Mouse (Mus musculus) midbrain, embryonic 15.5 days (tissue): ENCODE results near the gene Adra2b. TPM values are rescaled to one million over a fixed set of nuclear protein-coding genes. Genes with fewer than 3 reads are reported as not detected.

Experiments
- ATAC-seq: fragments of 200-750 bp; cut with Nextera tagmentation; replicated peaks from 2 replicates; pipeline ENCODE4 v1.8.0; 2017; ENCODE audit warnings: moderate TSS enrichment
- H3K27ac ChIP-seq: fragments of 300-500 bp; sonication (generic); 2 replicates; pipeline ENCODE4 v1.5.1; 2015; ENCODE audit warnings: mild to moderate bottlenecking, inconsistent platforms
- H3K27me3 ChIP-seq: fragments of 300-500 bp; sonication (generic); replicated peaks from 2 replicates; pipeline ENCODE4 v1.6.1; 2015; ENCODE audit warnings: inconsistent platforms
- H3K36me3 ChIP-seq: fragments of 300-500 bp; sonication (generic); replicated peaks from 2 replicates; pipeline ENCODE4 v1.6.1; 2015; ENCODE audit warnings: inconsistent platforms
- H3K4me1 ChIP-seq: fragments of 300-500 bp; sonication (generic); 2 replicates; pipeline ENCODE4 v1.6.1; 2015; ENCODE audit warnings: inconsistent platforms
- H3K4me2 ChIP-seq: fragments of 300-500 bp; sonication (generic); 2 replicates; pipeline ENCODE4 v1.6.1; 2015; ENCODE audit warnings: inconsistent platforms, mild to moderate bottlenecking, moderate library complexity
- H3K4me3 ChIP-seq: fragments of 300-500 bp; sonication (generic); 2 replicates; pipeline ENCODE4 v1.5.1; 2015; ENCODE audit warnings: mild to moderate bottlenecking, inconsistent platforms
- H3K9ac ChIP-seq: fragments of 300-500 bp; sonication (generic); 2 replicates; pipeline ENCODE4 v1.6.1; 2015; ENCODE audit warnings: mild to moderate bottlenecking, inconsistent platforms
- H3K9me3 ChIP-seq: fragments of 300-500 bp; sonication (generic); 2 replicates; pipeline ENCODE4 v1.6.1; 2016; ENCODE audit warnings: inconsistent platforms
- WGBS: fragments of 180-500 bp; shearing (Covaris S2); methylation state at CpG from one replicate; pipeline ENCODE4 v1.1.7; 2015; ENCODE audit warnings: mixed read lengths; 5-methylcytosine and 5-hydroxymethylcytosine counted together
- polyA plus RNA-seq: library from polyadenylated mRNA; unstranded; fragments of >200 nt; fragmentation: Nextera tagmentation; extraction: Ambion mirVana; gene quantifications from 2 replicates; pipeline ENCODE4 v1.2.1, GENCODE M21; 2015

Gene Adra2b
- polyA plus RNA-seq, 1 experiment from 2014 or later = 0.19 TPM

- peaks cover 34% of the 10 kb centered on the region for H3K27me3 ChIP-seq
- H3K27ac ChIP-seq = no peak overlapping the region
- no peak overlapping the region for H3K4me3 ChIP-seq
- peaks cover 12% of the 10 kb centered on the region for H3K4me1 ChIP-seq
- H3K9ac ChIP-seq = no peak overlapping the region
- no peak for ATAC-seq
- 78% methylated on average over 14 of the region's 14 CpGs for WGBS
- no peaks in the 10 kb centered on the region for H3K36me3 ChIP-seq
- H3K4me2 ChIP-seq = no peak overlapping the region
- no peaks in the 10 kb centered on the region for H3K9me3 ChIP-seq
Observed at GRCm38 (mm10) chr2:127332807-127333570, 30.0 kb upstream of the Adra2b start.

DNA sequence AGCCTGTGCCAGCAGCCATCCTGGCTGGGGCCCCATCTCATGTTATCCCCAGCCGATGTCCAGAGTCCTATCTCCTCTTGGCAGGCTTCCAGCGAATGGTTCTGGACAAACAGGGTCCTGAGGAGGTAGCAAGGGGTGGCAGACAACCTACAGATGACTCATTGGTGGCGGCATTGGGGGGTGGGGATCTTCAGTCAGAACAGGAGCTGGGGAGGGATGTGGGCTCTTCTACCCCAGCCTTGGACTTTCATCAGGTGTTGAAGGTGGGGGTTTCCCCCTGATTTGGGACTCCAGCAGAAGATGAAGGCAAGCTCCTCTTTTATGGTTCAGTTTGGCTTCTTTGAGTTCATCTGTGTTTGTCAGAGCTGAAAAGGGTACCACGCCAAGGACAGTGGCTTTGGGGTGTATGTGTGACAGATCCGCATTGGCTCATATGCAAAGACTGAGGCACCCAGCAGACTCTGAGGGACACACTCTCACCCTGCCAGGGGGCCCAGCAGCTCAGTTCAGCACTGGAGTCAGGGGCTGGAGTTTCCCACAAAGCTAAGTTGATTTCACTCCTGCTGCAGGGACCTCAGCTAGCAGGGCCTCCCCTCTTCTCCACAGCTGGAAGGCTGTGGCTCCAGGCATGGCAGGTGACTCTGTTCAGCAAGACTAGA lies 28.9 kb upstream of the Adra2b start:
- Histone ChIP-seq H3K27me3 (peaks cover 34% of the 10 kb centered on the region), H3K4me1 (peaks cover 12% of the 10 kb centered on the region), H3K36me3 (no peaks in the 10 kb centered on the region), H3K4me3 (no peak overlapping the region), H3K9ac (no peak overlapping the region), H3K4me2 (no peak overlapping the region), H3K27ac (no peak overlapping the region), H3K9me3 (no peaks in the 10 kb centered on the region)
- WGBS = 75% methylated on average over 5 of the region's 5 CpGs
- ATAC-seq = no peak

- H3K9ac ChIP-seq = no peak overlapping the region
- H3K27me3 ChIP-seq = peaks cover 34% of the 10 kb centered on the region
- 47% methylated on average over 11 of the region's 11 CpGs for WGBS
- no peaks in the 10 kb centered on the region for H3K9me3 ChIP-seq
- peaks cover 12% of the 10 kb centered on the region for H3K4me1 ChIP-seq
- no peak overlapping the region; the same call in 1 of the 2 replicates for H3K4me2 ChIP-seq
- no peak overlapping the region for H3K27ac ChIP-seq
- ATAC-seq = no peak
- H3K36me3 ChIP-seq = no peaks in the 10 kb centered on the region
- H3K4me3 ChIP-seq = no peak overlapping the region
Observed at GRCm38 (mm10) chr2:127335078-127335541, 27.9 kb upstream of the Adra2b start.

DNA sequence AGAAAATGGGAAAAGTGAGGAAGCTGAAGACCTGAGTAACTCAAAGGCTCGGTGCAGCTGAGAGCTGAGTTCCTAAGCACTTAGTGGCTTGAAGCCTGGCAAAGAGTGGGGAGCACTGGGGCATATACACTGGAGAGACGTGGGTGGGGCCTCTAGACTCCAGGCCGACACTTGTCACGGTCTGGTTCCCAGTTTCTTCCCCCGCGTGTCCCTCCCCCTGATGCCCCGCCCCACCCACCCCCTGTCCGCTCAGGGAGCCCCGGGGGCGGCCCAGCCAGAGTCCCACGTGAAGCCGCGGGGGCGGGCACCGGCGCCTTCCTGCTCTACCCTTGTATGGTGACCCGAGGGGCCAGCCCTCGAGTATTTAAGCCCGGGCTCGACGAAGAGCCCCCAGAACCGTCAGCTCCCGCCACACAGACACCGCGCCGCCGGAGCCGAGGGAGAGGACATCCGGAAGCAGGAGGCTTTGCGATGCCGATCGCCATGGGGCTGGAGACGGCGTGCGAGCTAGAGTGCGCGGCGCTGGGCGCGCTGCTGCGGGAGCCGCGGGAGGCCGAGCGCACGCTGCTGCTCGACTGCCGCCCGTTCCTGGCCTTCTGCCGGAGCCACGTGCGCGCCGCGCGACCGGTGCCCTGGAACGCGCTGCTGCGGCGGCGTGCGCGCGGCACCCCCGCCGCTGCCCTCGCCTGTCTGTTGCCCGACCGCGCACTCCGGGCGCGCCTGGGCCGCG lies 27.1 kb upstream of the Adra2b start, which contains the start of gene Dusp2:
Gene Dusp2, plus strand, starts transcription at position 393 of the 730 bp plus-strand sequence.
- Histone ChIP-seq H3K4me3 (peak within 1 kb of the TSS; percentile 58), H3K27me3 (peaks cover 34% of the 10 kb centered on the region), H3K36me3 (no peaks in the 10 kb centered on the region), H3K27ac (no peak within 1 kb of the TSS), H3K4me2 (peak within 1 kb of the TSS; percentile 92), H3K9ac (peak within 1 kb of the TSS; percentile 66), H3K4me1 (peaks cover 12% of the 10 kb centered on the region), H3K9me3 (no peaks in the 10 kb centered on the region)
- under 1% methylated on average over 75 of the region's 76 CpGs for WGBS
- ATAC-seq = peak; percentile 86

- H3K36me3 ChIP-seq = no peaks in the 10 kb centered on the region
- peaks cover 34% of the 10 kb centered on the region for H3K27me3 ChIP-seq
- H3K27ac ChIP-seq = no peak overlapping the region
- peak overlapping the region; percentile 92 for H3K4me2 ChIP-seq
- H3K9me3 ChIP-seq = no peaks in the 10 kb centered on the region
- peaks cover 12% of the 10 kb centered on the region for H3K4me1 ChIP-seq
- 6% methylated on average over 33 of the region's 33 CpGs for WGBS
- H3K9ac ChIP-seq = peak overlapping the region; percentile 66
- no peak for ATAC-seq
- peak overlapping the region; percentile 58 for H3K4me3 ChIP-seq
Observed at GRCm38 (mm10) chr2:127336497-127336832, 26.5 kb upstream of the Adra2b start.

DNA sequence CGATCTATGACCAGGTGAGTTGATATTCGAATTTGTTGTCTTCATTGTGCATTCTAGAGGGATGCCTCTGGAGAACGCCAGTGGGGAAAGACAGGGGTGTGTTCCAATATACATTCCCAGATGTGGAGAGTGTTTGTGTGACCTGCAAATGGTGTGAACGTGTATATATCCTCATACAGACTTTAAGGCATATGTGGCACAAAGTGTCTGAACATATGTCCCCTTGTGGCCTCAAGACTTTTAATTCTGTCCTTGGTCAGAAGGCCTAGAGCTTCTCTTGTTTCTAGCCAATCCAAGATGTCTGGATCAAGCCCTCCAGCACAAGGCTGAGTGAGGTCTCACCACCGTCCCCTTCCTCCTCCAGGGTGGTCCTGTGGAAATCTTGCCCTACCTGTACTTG lies 26.1 kb upstream of the Adra2b start:
- H3K4me3 ChIP-seq = peak overlapping the region; percentile 58
- no peaks in the 10 kb centered on the region for H3K9me3 ChIP-seq
- H3K4me1 ChIP-seq = peaks cover 12% of the 10 kb centered on the region
- peaks cover 34% of the 10 kb centered on the region for H3K27me3 ChIP-seq
- peak overlapping the region; percentile 92 for H3K4me2 ChIP-seq
- H3K36me3 ChIP-seq = no peaks in the 10 kb centered on the region
- no peak overlapping the region for H3K27ac ChIP-seq
- H3K9ac ChIP-seq = peak overlapping the region; percentile 66
- no peak for ATAC-seq
- 46% methylated on average over 5 of the region's 5 CpGs for WGBS

GRCm38 (mm10) chr2:127337531-127337930 lies 25.5 kb upstream of the Adra2b start:
- H3K9me3 ChIP-seq = no peaks in the 10 kb centered on the region
- 0 out of 2 replicates have a peak overlapping the region, but pooled peaks have one; percentile 58 for H3K4me3 ChIP-seq
- no peaks in the 10 kb centered on the region for H3K36me3 ChIP-seq
- no peak overlapping the region for H3K9ac ChIP-seq
- H3K27ac ChIP-seq = no peak overlapping the region
- WGBS = 72% methylated on average over 11 of the region's 11 CpGs
- H3K4me1 ChIP-seq = peaks cover 12% of the 10 kb centered on the region
- H3K27me3 ChIP-seq = peaks cover 34% of the 10 kb centered on the region
- 0 out of 2 replicates have a peak overlapping the region, but pooled peaks have one; percentile 92 for H3K4me2 ChIP-seq
- no peak for ATAC-seq

- Histone ChIP-seq H3K4me1 (peaks cover 12% of the 10 kb centered on the region), H3K27me3 (peaks cover 34% of the 10 kb centered on the region), H3K36me3 (no peaks in the 10 kb centered on the region), H3K27ac (no peak overlapping the region), H3K9ac (no peak overlapping the region), H3K4me3 (no peak overlapping the region), H3K4me2 (no peak overlapping the region), H3K9me3 (no peaks in the 10 kb centered on the region)
- ATAC-seq = no peak
- WGBS = 70% methylated on average over 7 of the region's 7 CpGs
Observed at GRCm38 (mm10) chr2:127338012-127338411, 25.0 kb upstream of the Adra2b start.

DNA sequence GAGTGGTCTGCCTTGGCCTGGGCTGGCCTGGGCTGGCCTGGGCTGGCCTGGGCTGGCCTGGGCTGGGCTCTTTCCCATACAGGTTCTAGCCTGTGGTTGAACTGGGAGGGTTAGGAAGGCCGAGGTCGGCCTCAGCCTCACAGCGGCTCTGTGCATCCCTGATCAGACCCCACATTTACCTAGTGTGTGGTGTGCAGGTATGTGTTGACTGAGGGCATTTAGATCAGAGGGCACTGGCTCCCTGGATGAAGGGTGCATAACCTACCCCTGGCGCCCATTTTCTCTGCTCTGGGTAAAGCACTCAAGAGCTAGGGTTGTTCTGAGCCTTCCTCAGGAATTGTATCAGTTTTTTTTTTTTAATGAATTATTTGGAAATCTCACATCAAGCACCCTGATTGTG lies 24.6 kb upstream of the Adra2b start, which contains the start of gene Astl:
Gene Astl, plus strand, starts transcription at position 224 of the 400 bp plus-strand sequence.
- no peak within 1 kb of the TSS for H3K4me2 ChIP-seq
- H3K9ac ChIP-seq = no peak within 1 kb of the TSS
- no peaks in the 10 kb centered on the region for H3K36me3 ChIP-seq
- no peak within 1 kb of the TSS for H3K4me3 ChIP-seq
- H3K27ac ChIP-seq = no peak within 1 kb of the TSS
- no peak for ATAC-seq
- peaks cover 12% of the 10 kb centered on the region for H3K4me1 ChIP-seq
- WGBS = 86% methylated on average over 4 of the region's 4 CpGs
- no peaks in the 10 kb centered on the region for H3K9me3 ChIP-seq
- H3K27me3 ChIP-seq = peaks cover 34% of the 10 kb centered on the region

- no peak overlapping the region for H3K4me2 ChIP-seq
- H3K27me3 ChIP-seq = peaks cover 33% of the 10 kb centered on the region
- WGBS = 68% methylated on average over 4 of the region's 4 CpGs
- no peaks in the 10 kb centered on the region for H3K36me3 ChIP-seq
- H3K9ac ChIP-seq = no peak overlapping the region
- H3K4me3 ChIP-seq = no peak overlapping the region
- no peak overlapping the region for H3K27ac ChIP-seq
- no peak for ATAC-seq
- no peaks in the 10 kb centered on the region for H3K9me3 ChIP-seq
- H3K4me1 ChIP-seq = peaks cover 12% of the 10 kb centered on the region
Observed at GRCm38 (mm10) chr2:127338833-127339232, 24.2 kb upstream of the Adra2b start.

DNA sequence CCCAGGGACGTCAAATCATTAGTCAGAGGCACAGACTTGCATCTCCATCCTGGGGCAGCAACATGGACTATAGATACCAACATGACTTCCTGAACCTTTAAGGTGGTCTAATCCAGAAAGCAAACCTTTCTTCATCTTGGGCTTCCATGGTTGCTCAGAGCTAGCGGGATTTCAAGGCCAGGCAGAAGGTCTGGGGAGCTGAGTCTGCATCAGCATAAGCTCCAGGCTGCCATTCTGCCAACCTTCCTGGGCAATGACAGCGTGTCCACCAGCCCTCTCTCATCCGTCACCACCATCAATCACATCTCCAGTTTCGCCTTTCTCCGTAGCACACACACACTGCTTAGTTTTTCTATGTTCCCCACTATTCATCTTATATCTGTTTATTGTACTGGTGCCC lies 23.7 kb upstream of the Adra2b start:
- no peaks in the 10 kb centered on the region for H3K9me3 ChIP-seq
- H3K27ac ChIP-seq = no peak overlapping the region
- no peaks in the 10 kb centered on the region for H3K36me3 ChIP-seq
- 83% methylated on average over 6 of the region's 6 CpGs for WGBS
- H3K4me1 ChIP-seq = peaks cover 12% of the 10 kb centered on the region
- no peak for ATAC-seq
- H3K9ac ChIP-seq = no peak overlapping the region
- peaks cover 29% of the 10 kb centered on the region for H3K27me3 ChIP-seq
- no peak overlapping the region for H3K4me2 ChIP-seq
- no peak overlapping the region for H3K4me3 ChIP-seq

GRCm38 (mm10) chr2:127341159-127341558 lies 21.8 kb upstream of the Adra2b start:
- Histone ChIP-seq H3K27me3 (peaks cover 16% of the 10 kb centered on the region), H3K9me3 (no peaks in the 10 kb centered on the region), H3K4me2 (no peak overlapping the region), H3K27ac (no peak overlapping the region), H3K4me3 (no peak overlapping the region), H3K4me1 (peaks cover 6% of the 10 kb centered on the region), H3K9ac (no peak overlapping the region), H3K36me3 (no peaks in the 10 kb centered on the region)
- WGBS = 18% methylated on average over 3 of the region's 3 CpGs
- ATAC-seq = no peak
